8 mouse cellular contexts compared by ENCODE assay signal in the genomic region with DNA sequence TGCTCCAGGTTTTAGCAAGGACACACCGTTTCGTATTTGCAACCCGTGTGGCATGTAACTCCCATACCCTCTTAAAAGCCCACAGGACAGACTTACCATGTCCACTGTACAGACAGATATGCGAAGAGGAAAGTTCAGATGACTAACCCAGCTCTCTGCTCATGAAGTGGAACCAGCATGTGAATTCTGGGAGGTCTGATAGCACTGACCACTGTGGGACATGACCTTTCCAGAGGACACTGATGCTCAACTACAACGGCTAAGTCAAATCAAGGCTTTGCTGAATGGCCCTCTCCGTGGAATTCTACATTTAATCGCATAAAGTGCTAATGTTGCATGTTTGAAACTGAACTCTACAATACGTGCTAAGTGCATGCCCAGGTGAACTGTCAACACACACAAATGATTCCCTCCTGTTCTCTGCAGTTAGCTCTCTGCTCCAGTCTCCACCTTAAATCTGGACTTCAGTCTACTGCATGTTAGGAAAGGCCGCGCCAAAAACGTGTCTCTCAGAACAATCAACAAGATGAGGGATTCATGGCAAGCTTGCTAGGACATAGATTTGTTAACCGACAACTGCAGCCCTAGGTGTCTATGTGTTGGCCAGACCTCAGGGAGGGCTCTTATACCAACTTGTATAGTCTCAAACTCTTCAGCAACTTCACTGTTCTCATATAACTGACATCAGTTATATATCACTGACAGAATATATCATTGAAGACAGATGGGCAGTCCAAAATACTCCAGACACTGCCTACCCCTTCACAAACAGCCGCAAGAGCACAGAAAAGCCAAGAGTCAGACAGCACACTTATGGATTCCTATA. TPM values are rescaled to one million over a fixed set of nuclear protein-coding genes. Genes with fewer than 3 reads are reported as not detected.
DNase-seq lines count a peak whose midpoint lies in the region; ATAC-seq and TF ChIP-seq lines count a peak whose summit lies in the region.

No protein-coding gene starts in this region.

- H3K4me1 ChIP-seq in thymus, adult 2 months (replicated peaks; ENCODE audit: control insufficient read depth, insufficient read depth, low read length): peaks cover 8% of the 10 kb centered on the region
- peaks cover 26% of the 10 kb centered on the region for H3K4me1 ChIP-seq in heart, postnatal 0 days (ENCODE audit: control insufficient read depth, insufficient read depth)
- peaks cover 27% of the 10 kb centered on the region for H3K4me1 ChIP-seq in liver, embryonic 16.5 days (ENCODE audit: control insufficient read depth, low read depth, low read length)

- H3K27ac ChIP-seq in thymus, adult 2 months (ENCODE audit: control insufficient read depth, insufficient read depth, low read length): no peak overlapping the region
- H3K27ac ChIP-seq in heart, postnatal 0 days (ENCODE audit: low read depth): no peak overlapping the region
- H3K27ac ChIP-seq in liver, embryonic 16.5 days (ENCODE audit: low read length): peak overlapping the region; percentile 88

- H3K9me3 ChIP-seq in heart, postnatal 0 days (replicated peaks; ENCODE audit: control insufficient read depth, low read length): no peaks in the 10 kb centered on the region
- H3K9me3 ChIP-seq in liver, embryonic 16.5 days (replicated peaks; ENCODE audit: control insufficient read depth, low read length): no peaks in the 10 kb centered on the region

- H3K4me2 ChIP-seq in heart, postnatal 0 days (ENCODE audit: low read depth, low read length): peak overlapping the region; percentile 62
- H3K4me2 ChIP-seq in liver, embryonic 16.5 days (ENCODE audit: low read depth, low read length): peak overlapping the region; percentile 61

- H3K4me3 ChIP-seq in thymus, adult 2 months (ENCODE audit: control insufficient read depth, insufficient read depth, low read length): no peak overlapping the region
- H3K4me3 ChIP-seq in heart, postnatal 0 days (ENCODE audit: low read depth, low read length): peak overlapping the region; percentile 57
- peak overlapping the region; percentile 66 for H3K4me3 ChIP-seq in liver, embryonic 16.5 days (ENCODE audit: low read depth, low read length)

- 72% methylated on average over 13 of the region's 13 CpGs for WGBS in thymus, adult 2 months
- WGBS in heart, postnatal 0 days: 56% methylated on average over 13 of the region's 13 CpGs
- 57% methylated on average over 13 of the region's 13 CpGs for WGBS in liver, embryonic 16.5 days (ENCODE audit: insufficient replicate concordance)

- TF ChIP-seq CTCF in thymus, adult 2 months (IDR thresholded peaks at IDR 0.05; ENCODE audit: borderline replicate concordance, control insufficient read depth, extremely low read depth, insufficient read depth, low read length, poor library complexity): no peak
- TF ChIP-seq CTCF in heart, postnatal 0 days (IDR thresholded peaks at IDR 0.05; ENCODE audit: low read depth): 0 out of 2 replicates have a peak, but pooled peaks have one; percentile 6

- TF ChIP-seq EP300 in heart, postnatal 0 days (IDR thresholded peaks at IDR 0.05; ENCODE audit: low read depth): no peak

- H3K36me3 ChIP-seq in thymus, adult 2 months (ENCODE audit: control insufficient read depth, insufficient read depth, low read length): peaks cover 35% of the 10 kb centered on the region
- peaks cover 48% of the 10 kb centered on the region for H3K36me3 ChIP-seq in heart, postnatal 0 days (replicated peaks; ENCODE audit: control insufficient read depth, insufficient read depth, low read length)
- H3K36me3 ChIP-seq in liver, embryonic 16.5 days (ENCODE audit: control insufficient read depth, insufficient read depth): peaks cover 42% of the 10 kb centered on the region

- DNase-seq in cerebellum, adult 11-12 months: peak; percentile 38
- no peak for DNase-seq in cerebellum, adult 8-10 months
- peak; percentile 30 for DNase-seq in thymus, adult 2 months
- no peak for DNase-seq in thymus, postnatal 0 days (ENCODE audit: low spot score)
- no peak for DNase-seq in heart, postnatal 0 days (ENCODE audit: low spot score)
- peak; percentile 21 for DNase-seq in thymus, postnatal 4 days
- DNase-seq in urinary bladder, postnatal 10 days (ENCODE audit: low spot score): no peak

- H3K9ac ChIP-seq in heart, postnatal 0 days (replicated peaks; ENCODE audit: low read depth, low read length): peak overlapping the region; percentile 69
- H3K9ac ChIP-seq in liver, embryonic 16.5 days (ENCODE audit: low read depth, low read length): peak overlapping the region; percentile 78

- no peak for ATAC-seq in heart, postnatal 0 days (ENCODE audit: insufficient read depth, low read depth)
- no peak for ATAC-seq in liver, embryonic 16.5 days (ENCODE audit: low read depth)

- H3K27me3 ChIP-seq in thymus, adult 2 months (ENCODE audit: control insufficient read depth, insufficient read depth, low read length): no peaks in the 10 kb centered on the region
- no peaks in the 10 kb centered on the region for H3K27me3 ChIP-seq in heart, postnatal 0 days (ENCODE audit: control insufficient read depth, insufficient read depth, low read length)
- no peaks in the 10 kb centered on the region for H3K27me3 ChIP-seq in liver, embryonic 16.5 days (ENCODE audit: control insufficient read depth, insufficient read depth, low read depth, low read length)

- TF ChIP-seq POLR2A in thymus, adult 2 months (IDR thresholded peaks at IDR 0.05; ENCODE audit: control insufficient read depth, extremely low read depth, insufficient read depth, low read length, poor library complexity): no peak

RNA-seq across cellular contexts. Expression of a gene that starts 1.5 kb away (rescaled TPM):
- 168 and 197 TPM in 2 replicates for polyA plus RNA-seq in thymus, adult 2 months (2012; rRNA removed)
- polyA plus RNA-seq in thymus, postnatal 0 days (2015; fragmentation: Nextera tagmentation; extraction: Ambion mirVana): 82.7 and 102 TPM in 2 replicates
- total RNA-seq in heart, postnatal 0 days (2014; rRNA removed; ENCODE audit: low replicate concordance): 95.2 and 97.3 TPM in 2 replicates
- 28.0 and 29.3 TPM in 2 replicates for polyA plus RNA-seq in heart, postnatal 0 days (2015; fragmentation: Nextera tagmentation; extraction: Ambion mirVana)
- polyA plus RNA-seq in liver, embryonic 16.5 days (2015; fragmentation: Nextera tagmentation; extraction: Ambion mirVana): 69.3 and 71.4 TPM in 2 replicates

RNA-seq across cellular contexts. Expression of a gene that starts 1.6 kb away (rescaled TPM):
- polyA plus RNA-seq in thymus, adult 2 months (2012; rRNA removed): 0.03 and 0.08 TPM in 2 replicates
- not detected in 2 replicates for polyA plus RNA-seq in thymus, postnatal 0 days (2015; fragmentation: Nextera tagmentation; extraction: Ambion mirVana)
- not detected in 2 replicates for total RNA-seq in heart, postnatal 0 days (2014; rRNA removed; ENCODE audit: low replicate concordance)
- not detected in 2 replicates for polyA plus RNA-seq in heart, postnatal 0 days (2015; fragmentation: Nextera tagmentation; extraction: Ambion mirVana)
- not detected in 2 replicates for polyA plus RNA-seq in liver, embryonic 16.5 days (2015; fragmentation: Nextera tagmentation; extraction: Ambion mirVana)

RNA-seq across cellular contexts. Expression of a gene that starts 49.1 kb away (rescaled TPM):
- 0.29 and 0.96 TPM in 2 replicates for polyA plus RNA-seq in thymus, adult 2 months (2012; rRNA removed)
- 0.64 and 1.4 TPM in 2 replicates for polyA plus RNA-seq in thymus, postnatal 0 days (2015; fragmentation: Nextera tagmentation; extraction: Ambion mirVana)
- not detected in 2 replicates for total RNA-seq in heart, postnatal 0 days (2014; rRNA removed; ENCODE audit: low replicate concordance)
- 0.08 and 0.23 TPM in 2 replicates for polyA plus RNA-seq in heart, postnatal 0 days (2015; fragmentation: Nextera tagmentation; extraction: Ambion mirVana)
- polyA plus RNA-seq in liver, embryonic 16.5 days (2015; fragmentation: Nextera tagmentation; extraction: Ambion mirVana): 0.54 and 0.61 TPM in 2 replicates

Comparison
In these comparisons a context has a peak if more than half of its experiments do, and no peak if none do; other contexts are left out.
1. DNase-seq: peak in cerebellum, adult 11-12 months (single experiment), thymus, adult 2 months (single experiment) and thymus, postnatal 4 days (single experiment); none in cerebellum, adult 8-10 months (single experiment), thymus, postnatal 0 days (single experiment), heart, postnatal 0 days (single experiment) and urinary bladder, postnatal 10 days (single experiment).